Mouse (Mus musculus) limb, embryonic 14.5 days (tissue): ENCODE results near the gene Igf1r. TPM values are rescaled to one million over a fixed set of nuclear protein-coding genes. Genes with fewer than 3 reads are reported as not detected.

ENCODE experiments used
- ATAC-seq: fragments of 200-750 bp; cut with Nextera tagmentation; 2 replicates; pipeline ENCODE4 v1.8.0; 2017; ENCODE audit warnings: low read depth, moderate number of reproducible peaks, moderate TSS enrichment; ENCODE audit not compliant: low FRiP score
- DNase-seq: peaks from one replicate; pipeline ENCODE4 v3.0.0-alpha.2; 2015; ENCODE audit warnings: low spot score
- H3K27ac ChIP-seq: fragments of 300-500 bp; sonication (generic); replicated peaks from 2 replicates; pipeline ENCODE4 v1.5.1; 2014; ENCODE audit warnings: low read depth, mild to moderate bottlenecking, low read length, moderate library complexity, mixed read lengths
- H3K27me3 ChIP-seq: fragments of 300-500 bp; sonication (generic); 2 replicates; pipeline ENCODE4 v1.6.1; 2014; ENCODE audit warnings: low read length, mixed read lengths; ENCODE audit not compliant: control insufficient read depth, insufficient read depth
- H3K36me3 ChIP-seq: fragments of 300-500 bp; sonication (generic); 2 replicates; pipeline ENCODE4 v1.6.1; 2014; ENCODE audit warnings: mild to moderate bottlenecking, low read length, moderate library complexity, mixed read lengths; ENCODE audit not compliant: control insufficient read depth, insufficient read depth
- H3K4me1 ChIP-seq: fragments of 300-500 bp; sonication (generic); 2 replicates; pipeline ENCODE4 v1.6.1; 2014; ENCODE audit warnings: antibody characterized with exemption, low read length, mixed read lengths; ENCODE audit not compliant: control insufficient read depth, insufficient read depth
- H3K4me2 ChIP-seq: fragments of 300-500 bp; sonication (generic); replicated peaks from 2 replicates; pipeline ENCODE4 v1.6.1; 2014; ENCODE audit warnings: low read depth, mild to moderate bottlenecking, low read length, moderate library complexity; ENCODE audit not compliant: severe bottlenecking
- H3K4me3 ChIP-seq: fragments of 300-500 bp; sonication (generic); replicated peaks from 2 replicates; pipeline ENCODE4 v1.5.1; 2014; ENCODE audit warnings: low read length
- H3K9ac ChIP-seq: fragments of 300-500 bp; sonication (generic); 2 replicates; pipeline ENCODE4 v1.6.1; 2014; ENCODE audit warnings: mild to moderate bottlenecking, low read depth, low read length, moderate library complexity; ENCODE audit not compliant: severe bottlenecking
- H3K9me3 ChIP-seq: fragments of 300-500 bp; sonication (generic); 2 replicates; pipeline ENCODE4 v1.6.1; 2016; ENCODE audit warnings: low read length; ENCODE audit not compliant: control insufficient read depth
- POLR2A ChIP-seq: fragments of 200-500 bp; IDR thresholded peaks from 2 replicates; pipeline ENCODE4 v1.8.0; 2012; ENCODE audit warnings: inconsistent platforms, mild to moderate bottlenecking, moderate library complexity, borderline replicate concordance; ENCODE audit not compliant: insufficient read depth, insufficient read length; ENCODE audit errors: extremely low read depth
- WGBS: fragments of 180-500 bp; shearing (Covaris S2); extraction: QIAGEN DNeasy Blood & Tissue Kit; methylation state at CpG from one replicate; pipeline ENCODE4 v1.1.7; 2014; 5-methylcytosine and 5-hydroxymethylcytosine counted together
- polyA plus RNA-seq, 2 experiments: library from polyadenylated mRNA; depleted of rRNA in 1 of 2; stranded (reverse) in 1 of 2; unstranded in 1 of 2; fragments of >200 nt; fragmentation: Nextera tagmentation in 1 of 2; extraction: Ambion mirVana in 1 of 2; gene quantifications; 2 replicates each; pipeline versions ENCODE4 v1.2.1 to v1.2.3; 2012 to 2014

Igf1r gene
- polyA plus RNA-seq, 2 experiments = 22.5 to 34.6 TPM

DNA sequence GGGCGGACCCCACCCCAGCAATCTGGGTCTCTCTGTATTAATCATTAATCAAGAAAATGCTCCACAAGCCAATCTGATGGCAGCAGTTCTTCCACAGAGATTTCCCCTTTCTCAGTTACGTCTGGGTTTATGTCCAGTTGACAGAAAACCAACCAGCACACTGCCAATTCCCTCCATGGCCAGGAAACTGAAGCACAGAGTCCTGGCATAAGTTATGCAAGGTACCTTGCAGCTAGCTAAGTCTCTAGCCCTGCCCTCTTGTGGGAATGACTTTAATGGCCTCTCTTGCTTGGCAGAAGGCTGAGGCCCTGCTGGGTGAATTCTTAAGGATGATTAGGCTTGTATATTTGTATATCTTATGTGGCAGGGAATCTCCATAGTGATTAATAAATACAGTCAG is 67.9 kb downstream of the Igf1r start:
- no peaks in the 10 kb centered on the region for H3K27me3 ChIP-seq
- WGBS = 91% methylated on average over 2 of the region's 2 CpGs
- H3K4me1 ChIP-seq = peaks cover 18% of the 10 kb centered on the region
- DNase-seq = no peak
- no peak overlapping the region for H3K4me2 ChIP-seq
- ATAC-seq = no peak
- H3K9ac ChIP-seq = no peak overlapping the region
- H3K27ac ChIP-seq = no peak overlapping the region
- no peak for TF ChIP-seq POLR2A
- H3K4me3 ChIP-seq = no peak overlapping the region
- peaks cover 10% of the 10 kb centered on the region for H3K36me3 ChIP-seq
- H3K9me3 ChIP-seq = peaks cover 5% of the 10 kb centered on the region; the same call in 1 of the 2 replicates

DNA sequence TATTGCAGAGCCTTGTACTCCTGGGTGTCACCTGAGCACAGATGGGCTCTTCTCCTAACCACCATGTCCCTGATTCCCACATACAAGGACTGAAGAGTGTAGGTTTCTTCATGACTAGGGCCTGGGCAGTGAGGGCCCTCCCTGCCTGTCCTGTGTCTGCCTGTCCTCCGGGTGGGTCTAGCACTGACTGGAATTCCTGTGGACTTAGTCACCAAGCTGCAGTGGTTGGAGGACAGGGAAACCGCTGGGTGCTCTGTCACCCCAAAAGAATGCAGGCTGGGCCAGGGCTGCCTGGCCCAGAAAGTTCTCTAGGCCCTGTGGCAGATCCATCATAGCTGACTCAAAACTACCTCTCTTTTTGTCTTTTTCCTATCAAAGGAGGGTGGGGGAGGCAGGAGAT is 69.1 kb downstream of the Igf1r start:
- Histone ChIP-seq H3K4me1 (peaks cover 17% of the 10 kb centered on the region), H3K36me3 (peaks cover 10% of the 10 kb centered on the region), H3K27ac (0 out of 2 replicates have a peak overlapping the region, but pooled peaks have one; percentile 43), H3K9me3 (no peaks in the 10 kb centered on the region), H3K27me3 (no peaks in the 10 kb centered on the region), H3K9ac (no peak overlapping the region), H3K4me2 (no peak overlapping the region), H3K4me3 (no peak overlapping the region)
- DNase-seq = no peak
- WGBS = 59% methylated on average over 2 of the region's 2 CpGs
- no peak for TF ChIP-seq POLR2A
- ATAC-seq = peak; percentile 21; the same call in 1 of the 2 replicates

DNA sequence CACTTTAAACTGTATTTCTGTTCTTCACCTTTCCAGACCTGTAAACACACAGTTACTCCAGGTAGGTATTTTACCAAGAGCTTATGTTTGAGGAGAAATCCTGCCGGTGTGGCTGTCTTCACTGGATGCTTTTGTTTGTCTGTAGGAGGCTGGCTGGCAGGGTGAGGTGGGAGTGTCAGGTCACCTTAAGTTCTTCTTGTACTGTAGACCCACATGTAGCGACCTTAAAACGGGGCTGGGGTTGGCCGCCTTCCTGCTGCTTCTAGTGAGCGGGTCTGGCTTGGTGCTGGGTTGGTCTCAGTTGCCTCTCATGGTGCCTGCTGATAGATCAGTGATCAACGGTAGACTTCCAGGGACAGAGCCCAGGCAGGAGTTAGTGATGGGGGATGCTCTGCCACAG is 69.6 kb downstream of the Igf1r start:
- ATAC-seq (no peak), DNase-seq (no peak)
- Histone ChIP-seq H3K27me3 (no peaks in the 10 kb centered on the region), H3K9ac (no peak overlapping the region), H3K36me3 (peaks cover 10% of the 10 kb centered on the region), H3K9me3 (no peaks in the 10 kb centered on the region), H3K4me3 (no peak overlapping the region), H3K4me1 (peaks cover 13% of the 10 kb centered on the region), H3K4me2 (no peak overlapping the region), H3K27ac (no peak overlapping the region)
- 84% methylated on average over 6 of the region's 6 CpGs for WGBS
- TF ChIP-seq POLR2A = no peak

DNA sequence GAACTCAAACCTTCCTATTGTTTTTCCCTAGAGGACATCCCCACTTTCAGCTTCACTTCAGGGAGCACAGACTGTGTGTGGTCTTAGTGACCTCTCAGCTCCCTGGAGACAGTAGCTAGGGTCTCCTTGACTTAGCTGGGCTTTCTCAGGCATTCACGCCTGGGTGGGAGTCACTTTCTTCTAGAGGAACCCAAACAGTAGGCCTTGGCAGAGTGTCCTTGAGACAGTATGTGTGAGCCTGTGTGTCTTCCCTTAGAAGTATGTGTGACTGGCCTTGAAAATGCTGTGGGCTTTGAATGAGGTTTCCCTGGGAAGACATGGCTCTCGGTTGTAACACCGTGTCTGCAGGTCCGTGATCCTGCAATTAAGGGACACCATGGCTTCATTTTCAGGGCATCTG is 71.3 kb downstream of the Igf1r start:
- no peak for ATAC-seq
- Histone ChIP-seq H3K9ac (no peak overlapping the region), H3K4me2 (no peak overlapping the region), H3K9me3 (no peaks in the 10 kb centered on the region), H3K4me1 (peaks cover 5% of the 10 kb centered on the region; the same call in 1 of the 2 replicates), H3K27me3 (no peaks in the 10 kb centered on the region), H3K36me3 (peaks cover 10% of the 10 kb centered on the region), H3K4me3 (no peak overlapping the region), H3K27ac (no peak overlapping the region)
- no peak for DNase-seq
- WGBS = 65% methylated on average over 4 of the region's 4 CpGs
- no peak for TF ChIP-seq POLR2A

DNA sequence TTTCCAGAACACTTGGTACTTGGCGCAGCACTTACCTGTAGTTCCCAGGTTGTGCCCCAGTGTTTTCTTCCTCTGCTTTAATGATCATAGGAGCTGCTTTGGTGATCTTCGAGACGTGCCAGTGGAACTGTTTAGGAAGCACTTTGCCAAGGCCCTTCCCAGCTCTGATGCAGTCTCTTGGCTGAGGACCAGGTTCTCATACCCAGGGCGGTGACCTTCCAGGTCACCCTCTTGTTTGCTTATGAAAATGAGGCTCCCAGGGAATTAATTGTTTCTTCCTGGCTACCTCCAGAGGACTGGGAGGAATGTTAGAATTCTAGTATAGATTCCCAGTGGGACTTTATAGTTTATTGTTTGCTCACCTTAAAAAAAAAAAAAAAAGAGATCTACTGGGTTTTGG is 72.0 kb downstream of the Igf1r start:
- no peak overlapping the region for H3K4me3 ChIP-seq
- no peak overlapping the region for H3K9ac ChIP-seq
- no peaks in the 10 kb centered on the region for H3K9me3 ChIP-seq
- ATAC-seq = no peak
- H3K27me3 ChIP-seq = no peaks in the 10 kb centered on the region
- peaks cover 5% of the 10 kb centered on the region; the same call in 1 of the 2 replicates for H3K4me1 ChIP-seq
- no peak for DNase-seq
- no peak overlapping the region for H3K27ac ChIP-seq
- no peak for TF ChIP-seq POLR2A
- 86% methylated on average over 4 of the region's 4 CpGs for WGBS
- no peak overlapping the region for H3K4me2 ChIP-seq
- H3K36me3 ChIP-seq = peaks cover 5% of the 10 kb centered on the region

DNA sequence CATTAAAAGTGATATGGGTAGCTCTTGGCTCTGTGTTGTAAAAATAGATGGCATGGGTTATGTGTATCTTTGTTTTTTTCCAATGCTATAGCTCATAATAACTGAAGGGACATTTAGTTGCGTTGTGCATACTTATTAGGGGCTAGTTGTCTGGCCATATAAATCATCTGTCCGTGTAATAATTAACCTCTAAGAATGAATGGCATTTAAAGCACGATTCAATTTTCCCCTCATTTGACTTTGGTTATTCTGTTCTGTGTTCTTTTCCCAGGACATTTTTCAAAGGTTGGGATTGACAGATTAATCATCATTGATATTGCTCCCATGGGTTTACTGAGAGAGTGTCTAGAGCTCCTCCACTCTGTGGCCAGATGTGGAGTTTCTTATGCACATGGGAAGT is 72.8 kb downstream of the Igf1r start:
- peaks cover 10% of the 10 kb centered on the region; the same call in 1 of the 2 replicates for H3K4me1 ChIP-seq
- ATAC-seq = no peak
- no peak overlapping the region for H3K27ac ChIP-seq
- peaks cover 4% of the 10 kb centered on the region; the same call in 1 of the 2 replicates for H3K36me3 ChIP-seq
- H3K9ac ChIP-seq = no peak overlapping the region
- DNase-seq = no peak
- H3K27me3 ChIP-seq = no peaks in the 10 kb centered on the region
- no peaks in the 10 kb centered on the region for H3K9me3 ChIP-seq
- 51% methylated on average over 3 of the region's 3 CpGs for WGBS
- no peak for TF ChIP-seq POLR2A
- H3K4me2 ChIP-seq = no peak overlapping the region
- no peak overlapping the region for H3K4me3 ChIP-seq
